Mouse (Mus musculus) left cerebral cortex, postnatal 10 days (tissue): Measurements from ENCODE around the gene Hic1. TPM values are rescaled to one million over a fixed set of nuclear protein-coding genes. Genes with fewer than 3 reads are reported as not detected.
A peak's percentile ranks its signal among the peaks of the same experiment; 100 is the strongest.

ENCODE experiments used
- DNase-seq, 2 experiments: peaks; one replicate each; pipeline ENCODE4 v3.0.0; 2021 to 2022; ENCODE audit warnings: low spot score in 2 of 2, mixed read lengths in 1 of 2; ENCODE audit errors: extremely low spot score in 1 of 2
- intact Hi-C: fragments of 180-260 bp; cut with DNase I; formaldehyde crosslinking; loops from one replicate; pipeline ENCODE4 v1.15.1; 2025
- total RNA-seq, 2 experiments: library from RNA; stranded (reverse); gene quantifications; 2 replicates each; pipeline ENCODE4 v1.2.3; 2021

The Hic1 gene
- total RNA-seq, 2 experiments from 2014 or later, result 3.9 to 5.3 TPM

DNA sequence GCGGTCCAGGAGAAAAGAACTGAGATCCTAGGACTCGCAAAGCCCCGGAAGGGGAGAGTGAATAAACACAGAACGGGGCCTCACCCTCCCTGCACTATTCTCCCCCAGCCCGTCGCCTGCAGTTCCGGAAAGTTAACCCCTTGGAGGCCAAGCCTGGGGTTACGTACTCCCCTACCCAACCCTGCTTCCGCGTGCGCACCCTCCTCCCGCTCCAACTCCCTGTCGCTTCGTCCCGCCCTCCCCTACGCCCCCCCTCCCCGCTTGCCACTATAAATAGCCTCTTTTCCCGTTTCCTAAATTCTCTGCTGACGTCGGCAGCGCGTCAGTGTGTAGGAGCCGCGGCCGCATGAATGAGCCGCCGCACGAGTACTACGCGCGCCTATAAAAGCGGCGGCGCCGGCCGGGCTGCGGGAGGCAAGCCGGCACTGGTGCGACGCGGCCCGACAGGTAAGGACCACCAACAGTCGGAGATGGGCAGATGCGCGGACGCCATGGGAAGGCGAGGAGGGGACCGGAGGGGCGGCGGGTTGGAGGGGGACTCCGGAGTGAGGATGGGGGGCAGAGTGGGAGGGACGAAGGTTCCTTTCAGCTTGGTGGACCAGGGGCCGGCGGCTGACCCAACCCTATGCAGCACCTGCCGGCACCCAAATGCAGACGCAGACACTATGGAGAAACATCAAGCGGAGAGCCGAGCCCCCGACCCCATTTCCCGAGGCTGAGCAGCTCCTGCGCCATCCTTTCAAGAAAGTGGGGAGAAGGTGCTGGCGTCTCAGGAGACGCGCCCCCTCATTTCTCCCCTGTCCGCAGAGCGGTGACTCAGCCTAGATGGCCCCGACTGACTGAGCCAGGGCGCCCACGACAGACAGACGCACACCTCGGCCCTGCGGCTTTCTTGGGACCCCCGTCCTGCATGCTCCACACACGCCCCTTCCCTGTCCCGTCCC lies 3.1 kb upstream of the Hic1 start:
- intact Hi-C loops, result loop anchor here (10.0 kb wide), 1 partner anchor 342 kb away; the partner anchor contains the start of genes Rilp and Scarf1

DNA sequence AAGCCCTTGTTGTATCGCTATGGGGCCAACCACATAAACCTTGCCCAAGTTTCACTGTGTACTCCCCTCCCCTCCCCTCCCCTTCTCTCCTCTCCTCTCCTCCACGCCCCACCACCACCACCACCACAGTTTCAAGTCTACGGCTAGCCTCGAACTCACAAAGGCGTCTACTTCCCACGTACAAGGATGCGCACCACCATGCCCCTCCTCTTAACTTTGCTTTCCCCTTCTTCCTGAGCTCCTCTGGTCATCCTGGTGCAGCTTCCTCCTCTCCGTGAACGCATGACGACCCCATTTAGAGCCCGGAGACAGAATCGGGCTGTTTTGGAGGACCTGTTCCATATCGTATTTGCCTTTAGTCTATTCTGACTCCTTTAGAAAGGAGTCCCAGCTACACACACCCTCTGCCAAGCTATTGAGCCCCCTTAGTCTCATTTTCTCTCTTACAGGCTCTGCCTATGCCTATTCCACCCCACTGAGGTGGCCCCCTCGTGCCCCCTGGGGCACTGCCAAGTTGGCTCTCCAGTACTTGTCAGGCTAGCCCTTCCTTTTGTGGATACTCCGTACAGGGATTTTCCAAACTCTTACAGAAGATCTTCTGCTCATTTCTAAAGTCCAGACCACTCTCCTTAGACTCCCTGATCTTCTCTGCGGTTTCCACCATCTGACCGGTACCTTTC lies 2.0 kb upstream of the Hic1 start:
- peak in 1 of 2 experiments; percentile 31 for DNase-seq
- intact Hi-C loops, result loop anchor here (2.0 to 10.0 kb wide), 2 partner anchors 225 to 343 kb away; partner anchors contain the start of genes Rilp and Scarf1

More for the DNA sequence above, 3.1 kb upstream of the Hic1 start:
- DNase-seq, result peak in 1 of 2 experiments; percentile 81

DNA sequence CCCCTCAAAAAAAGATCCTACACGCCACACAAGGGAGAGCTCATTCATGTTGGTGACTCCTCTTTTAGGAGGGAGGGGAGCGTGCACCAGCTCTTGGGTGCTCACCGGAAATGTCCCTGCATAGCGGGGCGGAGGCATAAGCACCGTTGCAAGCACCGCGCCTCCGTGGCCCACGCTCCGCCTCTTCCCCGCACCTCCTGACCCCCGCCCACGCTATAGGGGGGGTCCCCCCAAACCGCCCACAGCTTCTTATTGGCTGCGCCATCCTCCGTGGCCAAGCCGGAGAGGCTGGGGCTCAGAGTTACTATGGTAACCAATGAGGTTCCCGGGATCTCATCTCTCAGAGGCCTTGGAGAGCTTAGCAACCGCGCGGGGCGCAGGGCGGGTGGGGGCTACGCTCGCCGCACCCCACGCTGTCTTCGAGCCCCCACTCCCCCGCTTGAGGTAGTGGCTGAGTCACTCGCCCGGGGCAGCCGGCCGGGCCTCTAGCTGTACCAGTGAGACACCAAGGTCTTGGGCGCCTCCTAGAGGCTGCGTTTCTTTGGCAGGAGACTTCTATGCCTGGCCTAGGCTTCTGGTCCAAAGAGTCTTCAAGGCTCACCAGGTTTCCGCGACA lies 925 bp upstream of the Hic1 start:
- intact Hi-C loops, result loop anchor here (2.0 to 10.0 kb wide), 2 partner anchors 223 to 345 kb away; partner anchors contain the start of genes Rilp and Scarf1
- peak; percentile 85 to 94 for DNase-seq

DNA sequence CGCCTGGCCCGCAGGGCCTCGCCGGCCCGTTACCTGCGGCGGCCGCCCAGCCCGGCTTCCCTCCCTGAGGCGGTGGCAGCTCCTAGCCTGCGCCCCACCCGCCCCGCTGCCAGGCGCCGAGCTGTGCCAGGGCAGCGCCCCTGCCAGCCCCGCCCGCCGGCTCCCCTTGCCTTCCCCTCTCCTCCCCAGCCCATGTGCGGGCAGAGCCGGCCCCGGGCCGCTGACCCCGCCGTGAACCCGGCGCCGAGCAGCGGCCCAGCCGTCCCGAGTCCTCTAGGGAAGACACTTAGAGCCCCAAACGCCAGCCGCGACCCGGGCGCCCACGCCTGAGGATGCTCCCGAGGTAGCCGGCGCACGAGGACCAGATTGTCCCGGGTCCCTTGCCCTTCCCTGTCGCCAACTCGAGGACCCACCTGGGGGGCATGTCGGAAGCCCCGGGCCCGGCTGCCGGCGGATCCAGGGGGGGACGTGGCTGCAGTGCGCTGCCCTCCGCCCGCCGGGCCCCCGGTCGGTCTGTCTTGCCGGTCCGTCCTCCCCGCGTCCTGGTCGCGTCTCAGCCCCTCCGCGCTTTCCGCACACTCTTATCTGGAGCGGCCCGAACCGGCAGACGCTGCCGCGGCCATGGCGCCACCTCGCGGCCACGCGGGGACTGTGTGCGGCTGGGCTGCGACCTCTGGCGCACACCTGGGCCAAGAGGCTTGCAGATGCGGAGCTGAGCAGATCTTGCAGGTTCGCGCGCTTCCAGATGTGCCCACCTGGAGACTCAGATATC lies 543 bp downstream of the Hic1 start:
- intact Hi-C loops, result loop anchor here (2.0 kb wide), 1 partner anchor 188 kb away; no protein-coding TSS in a partner anchor
- peak; percentile 75 to 90 for DNase-seq

DNA sequence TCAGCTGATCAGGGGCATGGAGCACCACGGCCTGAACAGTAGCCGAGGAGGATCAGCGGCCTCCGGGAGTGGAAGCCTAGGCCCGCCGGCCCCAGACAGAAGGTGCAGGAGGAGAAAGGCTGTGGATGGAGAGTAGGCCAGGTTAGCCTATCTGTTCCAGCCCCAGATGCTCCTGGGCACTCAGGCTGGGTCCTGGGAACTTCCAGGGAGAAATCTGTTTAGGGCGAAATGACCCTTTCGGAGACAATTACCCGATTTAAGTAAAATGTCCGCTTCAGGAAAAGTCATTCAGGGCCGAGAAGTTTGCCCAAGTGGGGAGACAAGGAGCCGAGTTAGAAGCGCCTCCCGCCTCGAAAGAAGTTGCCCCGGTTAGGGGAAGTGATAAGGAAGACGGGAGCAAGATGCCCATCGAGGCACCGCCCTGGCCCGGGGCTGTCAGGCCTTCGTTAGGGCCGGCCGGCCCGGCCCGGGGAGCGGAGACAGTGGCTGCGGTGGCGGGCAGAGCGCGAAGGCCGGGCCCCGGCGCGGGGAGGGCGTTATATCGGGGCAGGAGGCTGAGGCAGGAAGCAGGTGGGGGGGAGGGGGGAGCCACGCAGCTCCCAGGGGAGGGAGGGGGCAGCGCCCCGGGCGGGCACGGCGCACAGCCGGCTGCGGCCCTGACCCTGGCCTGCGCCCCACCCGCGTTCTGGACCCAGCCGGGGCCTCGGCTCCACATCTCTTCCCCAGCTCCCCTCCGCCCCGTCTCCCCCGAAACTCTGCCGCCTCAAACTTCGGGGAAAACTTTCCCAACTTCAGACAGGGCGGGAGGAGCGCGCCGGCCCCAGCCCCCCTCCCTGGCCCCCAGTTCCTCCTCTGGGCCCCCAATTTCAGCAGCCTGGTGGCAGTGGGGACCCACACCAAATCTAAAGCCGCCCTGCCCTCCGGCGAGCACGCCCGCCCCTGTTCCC lies 1.4 kb downstream of the Hic1 start:
- intact Hi-C loops, result loop anchor here (2.0 kb wide), 1 partner anchor 187 kb away; no protein-coding TSS in a partner anchor
- peak in 1 of 2 experiments; percentile 73 for DNase-seq

DNA sequence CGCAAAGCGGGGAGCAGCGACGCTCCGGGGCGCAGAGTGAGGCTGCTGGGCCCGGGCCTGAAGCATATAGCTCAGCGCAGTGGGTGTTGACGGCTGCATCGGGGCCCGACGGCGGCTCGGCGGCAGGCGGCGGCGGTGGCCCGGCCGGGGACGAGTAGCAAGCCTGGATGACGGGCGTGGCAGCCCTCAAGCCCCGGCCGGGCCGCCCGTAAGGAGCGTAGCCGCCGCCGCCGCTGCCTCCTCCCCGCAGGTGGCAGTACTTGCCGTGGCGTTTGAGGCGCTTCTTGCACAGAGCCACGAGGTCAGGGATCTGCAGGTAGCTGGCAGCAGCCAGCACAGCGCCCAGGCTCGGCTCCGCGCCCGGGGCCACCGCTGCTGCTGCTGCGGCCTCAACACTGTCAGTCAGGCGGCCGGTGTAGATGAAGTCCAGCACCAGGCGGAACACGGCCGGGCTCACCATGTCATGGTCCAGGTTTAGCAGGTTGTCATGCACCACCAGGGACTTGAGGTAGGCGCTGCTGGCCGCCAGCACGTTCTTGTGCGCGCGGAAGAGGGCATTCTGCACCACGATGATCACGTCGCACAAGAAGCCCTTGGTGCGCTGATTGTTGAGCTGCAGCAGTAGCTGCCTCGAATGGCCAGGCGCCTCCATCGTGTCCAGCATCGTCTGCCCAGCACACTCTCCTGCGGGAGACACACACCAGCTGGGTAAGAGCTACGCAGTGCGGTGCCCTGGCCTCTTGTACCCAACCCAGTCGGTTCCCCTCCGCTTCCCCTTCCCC lies 2.3 kb downstream of the Hic1 start:
- peak in 1 of 2 experiments; percentile 66 for DNase-seq
- intact Hi-C loops, result no loop called here

DNA sequence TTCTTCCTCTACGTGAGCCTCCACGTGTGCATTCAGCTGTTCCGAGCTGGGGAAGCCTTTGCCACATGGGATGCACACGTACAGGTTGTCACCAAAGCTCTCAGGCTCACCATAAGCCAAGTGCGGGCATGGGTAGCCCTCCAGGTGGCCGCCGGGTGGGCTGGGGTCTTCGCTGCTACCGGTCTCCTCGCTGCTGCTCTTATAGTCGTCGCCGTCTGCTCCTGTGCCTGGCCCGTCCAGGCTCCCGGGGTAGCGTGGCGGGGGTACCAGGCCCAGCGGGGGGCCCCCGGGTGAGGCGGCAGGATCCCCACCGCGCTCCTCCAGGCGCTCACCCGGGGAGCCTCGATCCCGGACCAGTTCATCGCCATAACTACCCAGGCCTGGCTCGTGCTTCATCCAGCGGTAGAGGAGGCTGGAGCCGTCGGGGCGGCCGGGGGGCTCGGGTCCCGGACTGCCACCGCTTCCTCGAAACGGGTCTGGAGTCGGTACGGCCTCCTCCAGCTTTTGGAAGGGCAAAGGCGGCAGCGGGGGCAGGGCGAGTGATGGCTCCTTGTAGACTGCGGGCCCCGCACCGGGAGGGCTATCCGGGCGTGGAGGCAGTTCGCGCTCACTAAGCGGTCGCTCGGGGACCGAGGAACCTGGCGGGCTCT lies 3.0 kb downstream of the Hic1 start:
- intact Hi-C loops, result no loop called here
- peak in 1 of 2 experiments; percentile 65 for DNase-seq

DNA sequence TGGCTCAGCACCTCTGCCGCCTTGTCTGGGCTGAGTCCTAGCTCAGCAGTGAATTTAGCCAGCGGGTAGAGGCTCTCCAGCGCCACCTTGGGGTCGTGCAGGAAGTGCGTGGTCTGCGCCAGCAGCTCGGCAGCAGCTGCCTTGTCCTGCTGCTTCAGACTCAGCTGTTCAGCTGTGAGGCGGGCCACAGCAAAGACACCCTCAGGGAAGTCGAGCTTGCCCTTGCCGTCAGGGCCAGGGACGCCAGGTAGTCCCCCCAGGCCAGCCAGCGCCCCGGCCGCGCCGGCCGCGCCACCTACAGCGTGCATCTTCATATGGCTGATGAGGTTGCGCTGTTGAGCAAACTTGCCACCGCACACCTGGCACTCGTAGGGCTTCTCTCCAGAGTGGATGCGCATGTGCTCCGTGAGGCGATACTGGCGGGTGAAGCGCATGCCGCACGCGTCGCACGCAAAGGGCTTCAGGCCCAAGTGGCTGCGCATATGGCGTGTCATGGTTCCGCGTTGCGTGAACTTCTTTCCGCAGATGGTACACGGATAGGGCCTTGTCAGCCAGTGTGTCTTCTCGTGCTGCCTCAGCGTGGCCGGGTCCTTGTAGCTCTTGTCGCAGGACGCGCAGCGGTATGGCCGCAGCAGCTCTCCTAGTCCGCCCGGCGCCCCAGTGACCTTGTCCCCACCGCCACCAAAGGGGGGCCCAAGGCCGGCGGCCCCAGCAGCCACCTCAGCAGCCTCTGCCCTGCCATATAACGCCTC lies 3.7 kb downstream of the Hic1 start:
- intact Hi-C loops, result no loop called here

DNA sequence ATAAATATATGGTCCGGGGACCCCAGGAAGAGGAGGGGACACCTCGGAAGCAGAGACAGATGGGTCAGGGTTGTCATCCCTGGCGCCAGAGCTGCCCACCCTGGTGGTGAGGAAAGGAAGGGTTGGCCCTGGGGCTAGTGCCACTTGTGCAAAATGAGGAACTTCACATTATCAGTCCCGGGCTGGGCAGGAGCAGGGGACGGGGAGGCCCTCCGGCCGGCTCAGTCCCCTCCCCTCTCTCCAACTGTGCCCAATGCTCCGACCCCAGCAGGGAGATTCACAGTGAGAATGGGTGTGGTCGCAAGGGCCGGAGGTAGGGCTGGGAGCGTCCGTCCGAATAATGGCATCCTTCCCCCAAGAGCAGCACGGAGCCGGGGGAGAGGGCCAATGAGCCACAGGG lies 4.6 kb downstream of the Hic1 start:
- intact Hi-C loops, result no loop called here

More for the DNA sequence above, 3.7 kb downstream of the Hic1 start:
- peak in 1 of 2 experiments; percentile 87 for DNase-seq

DNA sequence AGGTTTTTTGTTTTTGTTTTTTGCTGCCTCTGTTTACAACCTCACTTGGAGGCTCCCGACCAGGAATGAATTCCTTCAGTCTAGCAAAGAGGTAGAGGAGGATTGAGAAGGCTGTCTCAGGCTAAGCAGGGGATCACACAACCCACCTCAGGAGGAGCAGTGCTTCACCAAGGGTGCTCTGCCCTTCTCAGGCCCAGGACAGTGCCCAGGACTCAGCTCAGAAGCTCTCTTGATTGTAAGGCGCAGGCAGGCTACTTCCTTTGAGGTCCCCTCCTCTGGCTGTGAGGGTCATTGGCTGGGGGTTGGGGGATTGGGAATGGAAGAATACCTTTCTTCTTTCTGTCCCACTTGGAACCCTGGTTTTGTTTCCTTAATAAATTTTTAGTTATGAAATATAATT lies 5.3 kb downstream of the Hic1 start:
- intact Hi-C loops, result no loop called here

More for the DNA sequence above, 4.6 kb downstream of the Hic1 start:
- DNase-seq, result peak in 1 of 2 experiments; percentile 59

DNA sequence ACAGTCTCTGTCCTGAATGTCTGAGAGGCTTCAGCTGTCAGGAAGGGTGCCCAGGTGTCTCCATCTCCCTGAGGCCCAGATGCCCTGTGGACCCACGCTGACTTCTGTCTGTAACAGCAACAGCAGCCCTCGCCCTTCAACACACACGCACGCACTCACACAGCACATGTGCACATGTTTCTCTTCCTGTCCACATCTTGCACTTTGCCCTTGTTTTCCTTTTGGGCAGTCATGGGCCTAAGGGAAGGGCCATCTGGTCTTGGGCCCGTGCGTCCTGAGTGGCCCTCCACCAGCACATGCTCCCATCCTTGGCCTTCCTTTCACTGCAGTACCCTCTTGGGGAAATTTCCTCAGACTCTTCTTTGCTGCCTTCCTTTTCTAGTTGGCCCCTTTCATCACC lies 5.9 kb downstream of the Hic1 start:
- intact Hi-C loops, result no loop called here

More for the DNA sequence above, 5.3 kb downstream of the Hic1 start:
- DNase-seq, result no peak

DNA sequence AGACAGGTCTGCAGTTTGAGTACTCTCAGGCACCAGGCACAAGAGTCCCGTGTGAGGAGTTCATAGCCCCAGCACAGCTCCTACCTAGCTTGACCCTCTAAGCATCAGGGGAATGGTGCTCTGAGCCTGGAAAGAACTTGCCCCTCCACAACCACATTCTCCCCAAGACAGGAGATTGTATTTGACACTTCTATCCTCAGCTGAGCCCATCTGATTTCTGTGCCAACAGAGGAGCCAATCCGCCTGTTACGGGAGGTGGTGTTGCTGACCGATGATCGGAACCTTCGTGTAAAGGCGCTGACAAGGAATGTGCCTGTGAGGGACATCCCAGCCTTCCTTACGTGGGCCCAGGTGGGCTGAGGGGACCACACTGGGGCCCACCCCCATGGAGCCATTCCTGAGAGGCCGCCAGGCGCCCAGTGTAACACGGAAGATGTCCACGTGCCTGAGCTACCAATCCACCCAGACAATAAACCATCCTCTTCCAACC lies 6.7 kb downstream of the Hic1 start:
- DNase-seq, result no peak
- intact Hi-C loops, result no loop called here

More for the DNA sequence above, 5.9 kb downstream of the Hic1 start:
- peak in 1 of 2 experiments; percentile 26 for DNase-seq

DNA sequence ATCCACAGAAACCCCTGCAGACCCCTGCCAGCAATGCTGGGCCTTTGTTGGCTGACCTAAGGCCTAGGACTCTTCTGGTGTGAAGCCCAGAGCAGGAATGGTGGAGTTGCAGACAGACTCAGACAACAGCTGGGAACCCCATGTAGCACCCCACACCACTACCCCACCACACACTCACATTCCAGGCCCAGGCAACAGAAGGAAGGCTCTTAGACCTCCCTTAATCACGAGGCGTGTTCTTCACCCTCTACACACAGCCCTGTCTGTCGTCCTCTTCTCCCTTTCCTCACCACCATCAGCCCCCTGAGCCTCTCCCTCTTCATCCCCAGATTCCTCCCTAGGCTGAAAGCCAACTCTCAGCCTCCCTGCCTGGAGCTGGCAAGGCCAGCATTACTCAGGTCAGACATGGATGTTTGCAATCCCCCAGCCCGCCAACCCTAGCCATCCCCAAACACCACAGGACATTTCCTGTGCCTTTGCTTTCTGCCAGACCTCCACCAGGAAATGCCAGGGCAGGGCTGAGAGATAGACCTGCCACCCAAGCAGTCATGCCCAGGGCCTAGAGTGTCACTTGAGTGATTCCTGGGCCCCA lies 7.8 kb downstream of the Hic1 start:
- DNase-seq, result no peak
- intact Hi-C loops, result no loop called here

DNA sequence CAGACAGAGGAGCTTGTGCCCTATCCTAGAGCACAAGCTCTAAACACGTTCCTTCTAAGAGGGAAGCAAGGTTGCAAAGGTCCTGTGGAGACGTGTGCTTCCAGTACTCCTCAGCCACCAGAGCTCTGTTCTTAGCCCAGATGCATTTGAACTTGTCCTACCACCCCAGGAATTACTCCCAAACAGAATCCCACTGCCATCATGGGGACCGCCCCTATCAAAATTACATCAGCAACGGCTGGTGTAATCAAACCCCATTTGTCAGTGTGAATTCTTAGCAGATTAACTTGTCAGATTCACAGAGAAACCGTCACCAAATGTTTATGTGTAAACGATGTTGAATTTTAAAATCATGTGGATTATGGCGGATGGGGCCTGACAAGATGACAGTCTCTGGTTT lies 8.4 kb downstream of the Hic1 start:
- no peak for DNase-seq
- intact Hi-C loops, result no loop called here

DNA sequence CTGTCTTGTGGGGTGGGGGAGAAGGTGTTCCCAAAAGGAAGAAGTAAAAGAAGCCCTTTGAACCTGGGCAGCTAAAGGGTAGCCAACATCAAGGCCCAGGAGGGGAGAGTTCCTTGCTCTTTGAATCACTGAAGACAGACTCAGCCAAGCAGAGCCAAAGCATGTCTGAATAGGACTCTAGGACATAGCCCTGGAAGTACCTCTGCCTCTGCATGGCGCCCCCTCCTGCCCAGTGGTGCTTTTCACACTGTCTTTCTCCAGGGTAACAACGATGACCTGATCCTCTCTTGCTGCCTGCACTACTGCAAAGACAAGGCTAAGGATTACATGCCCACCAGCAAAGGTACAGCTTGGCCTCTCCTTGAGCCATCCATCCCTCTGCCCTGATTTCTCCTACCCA lies 9.8 kb downstream of the Hic1 start:
- DNase-seq, result peak in 1 of 2 experiments; percentile 71
- intact Hi-C loops, result no loop called here
